8 mouse cellular contexts compared by ENCODE assay signal in genomic region chr1:39367601-39368266, GRCm38 (mm10). TPM values are rescaled to one million over a fixed set of nuclear protein-coding genes. Genes with fewer than 3 reads are reported as not detected.
A peak's percentile ranks its signal among the peaks of the same experiment; 100 is the strongest.
DNase-seq lines count a peak whose midpoint lies in the region; ATAC-seq lines count a peak whose summit lies in the region.

Gene Rpl31 (plus strand): TSS chr1:39367842.

- DNase-seq in adrenal gland, adult (ENCODE audit: inconsistent age in 2 of 2, low spot score in 1 of 2), result peak; percentile 99 to 100
- DNase-seq in embryo, embryonic 10.5 days (ENCODE audit: low spot score), result peak; percentile 97
- peak; percentile 97 for DNase-seq in gastrocnemius, postnatal 14 days
- DNase-seq in left cerebral cortex, postnatal 10 days (ENCODE audit: extremely low spot score in 1 of 2, low spot score in 2 of 2), result peak; percentile 96 to 98
- DNase-seq in right cerebral cortex, postnatal 25 days, result peak; percentile 99
- DNase-seq in urinary bladder, postnatal 4 days (ENCODE audit: low spot score in 2 of 2), result peak; percentile 97

- intact Hi-C loops in gastrocnemius, postnatal 14 days (cut with DNase I; ENCODE audit: low total_unique reads), result no loop called here
- intact Hi-C loops in left cerebral cortex, postnatal 10 days (cut with DNase I), result no loop called here

- peak; percentile 98 for ATAC-seq in inflammation-experienced regulatory T-cells, adult 6 months
- peak; percentile 96 for ATAC-seq in megakaryocyte-erythroid progenitor cell, adult 5-6 weeks (replicated peaks; ENCODE audit: low FRiP score, low TSS enrichment, poor library complexity, severe bottlenecking)

RNA-seq across cellular contexts. Expression of gene Rpl31, which starts in this region (rescaled TPM):
- 100 to 1,000 TPM; 642 to 745 TPM for total RNA-seq in gastrocnemius, postnatal 14 days (2021)
- polyA plus RNA-seq in inflammation-experienced regulatory T-cells, adult 6 months (2017; shearing (Covaris generic)), result 100 to 1,000 TPM; 401 to 497 (median 469) TPM
- 100 to 1,000 TPM; 490 to 500 TPM for total RNA-seq in left cerebral cortex, postnatal 10 days (2021)
- total RNA-seq in megakaryocyte-erythroid progenitor cell, adult 5-6 weeks (2014; fragmentation: Nextera tagmentation), result 2,763 and 2,797 TPM in 2 replicates
- total RNA-seq in megakaryocyte-erythroid progenitor cell, adult 5-6 weeks (2017), result 770 and 846 TPM in 2 replicates

Comparison
In these comparisons a context has a peak if more than half of its experiments do, and no peak if none do; other contexts are left out.
1. Peak in every context shown above with its lines: DNase-seq and ATAC-seq.